Mouse (Mus musculus) forebrain, embryonic 12.5 days (tissue): ENCODE measurements around the gene Syt13. TPM values are rescaled to one million over a fixed set of nuclear protein-coding genes. Genes with fewer than 3 reads are reported as not detected.

ENCODE experiments used
- ATAC-seq: fragments of 200-750 bp; cut with Nextera tagmentation; 2 replicates; pipeline ENCODE4 v1.8.0; 2017; ENCODE audit warnings: moderate TSS enrichment; ENCODE audit not compliant: low FRiP score
- H3K27ac ChIP-seq: fragments of 300-500 bp; sonication (generic); 2 replicates; pipeline ENCODE4 v1.5.1; 2016; ENCODE audit warnings: mild to moderate bottlenecking
- H3K27me3 ChIP-seq: fragments of 300-500 bp; sonication (generic); 2 replicates; pipeline ENCODE4 v1.6.1; 2016; ENCODE audit warnings: mild to moderate bottlenecking
- H3K36me3 ChIP-seq: fragments of 300-500 bp; sonication (generic); replicated peaks from 2 replicates; pipeline ENCODE4 v1.6.1; 2016; ENCODE audit warnings: mild to moderate bottlenecking
- H3K4me1 ChIP-seq: fragments of 300-500 bp; sonication (generic); 2 replicates; pipeline ENCODE4 v1.6.1; 2016
- H3K4me2 ChIP-seq: fragments of 300-500 bp; sonication (generic); 2 replicates; pipeline ENCODE4 v1.6.1; 2016; ENCODE audit warnings: mild to moderate bottlenecking, moderate library complexity
- H3K4me3 ChIP-seq: fragments of 300-500 bp; sonication (generic); replicated peaks from 2 replicates; pipeline ENCODE4 v1.5.1; 2016; ENCODE audit warnings: mild to moderate bottlenecking
- H3K9ac ChIP-seq: fragments of 300-500 bp; sonication (generic); 2 replicates; pipeline ENCODE4 v1.6.1; 2016; ENCODE audit warnings: mild to moderate bottlenecking
- H3K9me3 ChIP-seq: fragments of 300-500 bp; sonication (generic); 2 replicates; pipeline ENCODE4 v1.6.1; 2016
- WGBS: fragments of 180-500 bp; shearing (Covaris S2); methylation state at CpG from one replicate; pipeline ENCODE4 v1.1.7; 2016; 5-methylcytosine and 5-hydroxymethylcytosine counted together
- polyA plus RNA-seq: library from polyadenylated mRNA; unstranded; fragments of >200 nt; fragmentation: Nextera tagmentation; extraction: Ambion mirVana; gene quantifications from 2 replicates; pipeline ENCODE4 v1.2.1, GENCODE M21; 2016

Gene Syt13
- polyA plus RNA-seq, 1 experiment from 2014 or later, result 15.4 TPM

- ATAC-seq, result no peak
- 61% methylated on average over 7 of the region's 7 CpGs for WGBS
Measured at GRCm38 (mm10) chr2:92948699-92949300, 33.9 kb downstream of the Syt13 start.

GRCm38 (mm10) chr2:92949518-92949917 lies 34.6 kb downstream of the Syt13 start:
- H3K27ac ChIP-seq, result no peak overlapping the region

More at GRCm38 (mm10) chr2:92948699-92949300, 33.9 kb downstream of the Syt13 start:
- no peaks in the 10 kb centered on the region for H3K36me3 ChIP-seq
- peaks cover 15% of the 10 kb centered on the region for H3K4me1 ChIP-seq
- no peak overlapping the region for H3K27ac ChIP-seq
- H3K9ac ChIP-seq, result no peak overlapping the region
- no peak overlapping the region for H3K4me3 ChIP-seq
- no peak overlapping the region for H3K4me2 ChIP-seq
- H3K9me3 ChIP-seq, result no peaks in the 10 kb centered on the region
- no peaks in the 10 kb centered on the region for H3K27me3 ChIP-seq

GRCm38 (mm10) chr2:92953450-92953849 lies 38.6 kb downstream of the Syt13 start:
- Histone ChIP-seq H3K4me1 (peaks cover 3% of the 10 kb centered on the region; the same call in 1 of the 2 replicates), H3K9me3 (no peaks in the 10 kb centered on the region), H3K27ac (no peak overlapping the region), H3K4me3 (no peak overlapping the region), H3K36me3 (no peaks in the 10 kb centered on the region), H3K9ac (no peak overlapping the region), H3K4me2 (no peak overlapping the region), H3K27me3 (no peaks in the 10 kb centered on the region)
- no peak for ATAC-seq
- 91% methylated on average over 17 of the region's 17 CpGs for WGBS

More at GRCm38 (mm10) chr2:92949518-92949917, 34.6 kb downstream of the Syt13 start:
- Histone ChIP-seq H3K36me3 (no peaks in the 10 kb centered on the region), H3K9me3 (no peaks in the 10 kb centered on the region), H3K4me1 (peaks cover 15% of the 10 kb centered on the region), H3K4me2 (no peak overlapping the region), H3K9ac (no peak overlapping the region), H3K4me3 (no peak overlapping the region), H3K27me3 (no peaks in the 10 kb centered on the region)
- 67% methylated on average over 1 of the region's 1 CpGs for WGBS
- ATAC-seq, result no peak

- no peak for ATAC-seq
- no peak overlapping the region for H3K4me2 ChIP-seq
- H3K9ac ChIP-seq, result no peak overlapping the region
- no peak overlapping the region for H3K4me3 ChIP-seq
- no peaks in the 10 kb centered on the region for H3K36me3 ChIP-seq
- no peaks in the 10 kb centered on the region for H3K27me3 ChIP-seq
- no peak overlapping the region for H3K27ac ChIP-seq
- H3K4me1 ChIP-seq, result no peaks in the 10 kb centered on the region
- H3K9me3 ChIP-seq, result no peaks in the 10 kb centered on the region
- 44% methylated on average over 11 of the region's 11 CpGs for WGBS
Measured at GRCm38 (mm10) chr2:92954404-92955114, 39.7 kb downstream of the Syt13 start.

GRCm38 (mm10) chr2:92956943-92957342 lies 42.0 kb downstream of the Syt13 start:
- H3K4me1 ChIP-seq, result no peaks in the 10 kb centered on the region
- H3K4me3 ChIP-seq, result no peak overlapping the region
- no peaks in the 10 kb centered on the region for H3K27me3 ChIP-seq
- H3K27ac ChIP-seq, result no peak overlapping the region
- H3K36me3 ChIP-seq, result no peaks in the 10 kb centered on the region
- ATAC-seq, result no peak
- no peaks in the 10 kb centered on the region for H3K9me3 ChIP-seq
- no peak overlapping the region for H3K4me2 ChIP-seq
- H3K9ac ChIP-seq, result no peak overlapping the region
- WGBS, result 82% methylated on average over 2 of the region's 2 CpGs

GRCm38 (mm10) chr2:92958640-92959039 lies 43.7 kb downstream of the Syt13 start:
- Histone ChIP-seq H3K9me3 (no peaks in the 10 kb centered on the region), H3K4me1 (no peaks in the 10 kb centered on the region), H3K27me3 (no peaks in the 10 kb centered on the region), H3K4me3 (no peak overlapping the region), H3K4me2 (no peak overlapping the region), H3K36me3 (no peaks in the 10 kb centered on the region), H3K27ac (no peak overlapping the region), H3K9ac (no peak overlapping the region)
- 72% methylated on average over 4 of the region's 4 CpGs for WGBS
- ATAC-seq, result no peak

GRCm38 (mm10) chr2:92964345-92964744 lies 49.4 kb downstream of the Syt13 start:
- no peak overlapping the region for H3K4me3 ChIP-seq
- ATAC-seq, result no peak
- H3K36me3 ChIP-seq, result 0 out of 2 replicates have a peak, but pooled peaks cover 5% of the 10 kb centered on the region
- H3K27ac ChIP-seq, result no peak overlapping the region
- H3K27me3 ChIP-seq, result no peaks in the 10 kb centered on the region
- 97% methylated on average over 1 of the region's 1 CpGs for WGBS
- no peak overlapping the region for H3K9ac ChIP-seq
- H3K9me3 ChIP-seq, result no peaks in the 10 kb centered on the region
- H3K4me1 ChIP-seq, result peaks cover 15% of the 10 kb centered on the region
- H3K4me2 ChIP-seq, result no peak overlapping the region

GRCm38 (mm10) chr2:92966257-92966656 lies 51.4 kb downstream of the Syt13 start:
- H3K4me2 ChIP-seq, result no peak overlapping the region
- 59% methylated on average over 8 of the region's 8 CpGs for WGBS
- H3K27me3 ChIP-seq, result no peaks in the 10 kb centered on the region
- H3K4me1 ChIP-seq, result peaks cover 15% of the 10 kb centered on the region
- no peak overlapping the region for H3K27ac ChIP-seq
- H3K9me3 ChIP-seq, result no peaks in the 10 kb centered on the region
- ATAC-seq, result no peak
- no peak overlapping the region for H3K4me3 ChIP-seq
- no peak overlapping the region for H3K9ac ChIP-seq
- H3K36me3 ChIP-seq, result peaks cover 10% of the 10 kb centered on the region; the same call in 1 of the 2 replicates

GRCm38 (mm10) chr2:92967032-92967838 lies 52.3 kb downstream of the Syt13 start:
- Histone ChIP-seq H3K9ac (no peak overlapping the region), H3K9me3 (no peaks in the 10 kb centered on the region), H3K27ac (no peak overlapping the region), H3K27me3 (no peaks in the 10 kb centered on the region), H3K4me1 (peaks cover 15% of the 10 kb centered on the region), H3K36me3 (peaks cover 14% of the 10 kb centered on the region), H3K4me2 (no peak overlapping the region), H3K4me3 (no peak overlapping the region)
- peak; percentile 39; the same call in 1 of the 2 replicates for ATAC-seq
- WGBS, result 26% methylated on average over 10 of the region's 10 CpGs

GRCm38 (mm10) chr2:92967839-92968166 lies 52.9 kb downstream of the Syt13 start:
- 64% methylated on average over 4 of the region's 4 CpGs for WGBS
- Histone ChIP-seq H3K27ac (no peak overlapping the region), H3K4me2 (no peak overlapping the region), H3K9ac (no peak overlapping the region), H3K4me3 (no peak overlapping the region), H3K36me3 (peaks cover 20% of the 10 kb centered on the region), H3K27me3 (no peaks in the 10 kb centered on the region), H3K9me3 (no peaks in the 10 kb centered on the region), H3K4me1 (peaks cover 15% of the 10 kb centered on the region)
- no peak for ATAC-seq

GRCm38 (mm10) chr2:92971069-92971468 lies 56.2 kb downstream of the Syt13 start:
- H3K36me3 ChIP-seq, result peaks cover 51% of the 10 kb centered on the region
- ATAC-seq, result no peak
- WGBS, result 85% methylated on average over 9 of the region's 9 CpGs

GRCm38 (mm10) chr2:92971536-92971935 lies 56.6 kb downstream of the Syt13 start:
- Histone ChIP-seq H3K4me1 (peaks cover 14% of the 10 kb centered on the region), H3K4me2 (no peak overlapping the region), H3K4me3 (no peak overlapping the region), H3K27ac (no peak overlapping the region), H3K36me3 (peaks cover 52% of the 10 kb centered on the region), H3K9me3 (no peaks in the 10 kb centered on the region), H3K9ac (no peak overlapping the region), H3K27me3 (no peaks in the 10 kb centered on the region)
- 90% methylated on average over 8 of the region's 8 CpGs for WGBS
- no peak for ATAC-seq

More at GRCm38 (mm10) chr2:92971069-92971468, 56.2 kb downstream of the Syt13 start:
- Histone ChIP-seq H3K4me3 (no peak overlapping the region), H3K4me1 (peaks cover 15% of the 10 kb centered on the region), H3K27me3 (no peaks in the 10 kb centered on the region), H3K27ac (no peak overlapping the region), H3K4me2 (no peak overlapping the region), H3K9ac (no peak overlapping the region), H3K9me3 (no peaks in the 10 kb centered on the region)
